ENCODE assay signal across 12 mouse cellular contexts in genomic region chr4:140125806-140126205, GRCm38 (mm10).
"Had no signal": no experiment of that assay in that cellular context is flagged by ENCODE, and none has a peak within 500 bp of the region (broad histone marks: within the 10 kb centered on the region; RNA-seq: fewer than 3 reads in every experiment).

No protein-coding gene starts in this region.

- DNase-seq: retina, postnatal 1 day; right cerebral cortex, adult 18-20 months; right cerebral cortex, postnatal 14 days; right cerebral cortex, postnatal 25 days; right cerebral cortex, postnatal 4 days; spleen, adult 18-20 months; thymus, adult 18-20 months; thymus, adult 2 months; thymus, postnatal 14 days; thymus, postnatal 25 days; thymus, postnatal 36 days; thymus, postnatal 4 days had no signal
